Mouse (Mus musculus): ENCODE results near the gene Rbms3.

The Rbms3 gene

GRCm38 (mm10) chr9:116903304-116903993, 726.3 kb downstream of the Rbms3 start:
- no peak for DNase-seq (ENCODE audit: low spot score in 2 of 2)

GRCm38 (mm10) chr9:116899403-116899802, 730.3 kb downstream of the Rbms3 start:
- no peak for DNase-seq (ENCODE audit: low spot score in 2 of 2)

GRCm38 (mm10) chr9:116886973-116887680, 742.6 kb downstream of the Rbms3 start:
- no peak for DNase-seq (ENCODE audit: low spot score in 2 of 2)

- no peak for DNase-seq (ENCODE audit: low spot score in 2 of 2)
These were observed 744.1 kb downstream of the Rbms3 start for GRCm38 (mm10) chr9:116885617-116886016.

- DNase-seq (ENCODE audit: low spot score in 2 of 2) = no peak
These were observed 749.2 kb downstream of the Rbms3 start for GRCm38 (mm10) chr9:116880503-116880902.

GRCm38 (mm10) chr9:116879600-116880457, 749.9 kb downstream of the Rbms3 start:
- no peak for DNase-seq (ENCODE audit: low spot score in 2 of 2)

- no peak for DNase-seq (ENCODE audit: low spot score in 2 of 2)
These were observed 752.9 kb downstream of the Rbms3 start for GRCm38 (mm10) chr9:116876786-116877185.

- DNase-seq (ENCODE audit: low spot score in 2 of 2) = no peak
These were observed 755.8 kb downstream of the Rbms3 start for GRCm38 (mm10) chr9:116873976-116874320.

GRCm38 (mm10) chr9:116873033-116873975, 756.4 kb downstream of the Rbms3 start:
- DNase-seq (ENCODE audit: low spot score in 2 of 2) = peak in 1 of 2 experiments; percentile 8

- DNase-seq (ENCODE audit: low spot score in 2 of 2) = no peak
These were observed 757.4 kb downstream of the Rbms3 start for GRCm38 (mm10) chr9:116872346-116872745.

- DNase-seq (ENCODE audit: low spot score in 2 of 2) = no peak
These were observed 758.1 kb downstream of the Rbms3 start for GRCm38 (mm10) chr9:116871576-116871975.

GRCm38 (mm10) chr9:116866060-116866459, 763.7 kb downstream of the Rbms3 start:
- DNase-seq (ENCODE audit: low spot score in 2 of 2) = no peak

- DNase-seq (ENCODE audit: low spot score in 2 of 2) = no peak
These were observed 766.1 kb downstream of the Rbms3 start for GRCm38 (mm10) chr9:116863626-116864025.

- no peak for DNase-seq (ENCODE audit: low spot score in 2 of 2)
These were observed 767.4 kb downstream of the Rbms3 start for GRCm38 (mm10) chr9:116862341-116862740.

GRCm38 (mm10) chr9:116857861-116858595, 771.7 kb downstream of the Rbms3 start:
- no peak for DNase-seq (ENCODE audit: low spot score in 2 of 2)

GRCm38 (mm10) chr9:116857151-116857550, 772.6 kb downstream of the Rbms3 start:
- no peak for DNase-seq (ENCODE audit: low spot score in 2 of 2)

- no peak for DNase-seq (ENCODE audit: low spot score in 2 of 2)
These were observed 774.0 kb downstream of the Rbms3 start for GRCm38 (mm10) chr9:116855744-116856143.

GRCm38 (mm10) chr9:116848905-116849304, 780.8 kb downstream of the Rbms3 start:
- no peak for DNase-seq (ENCODE audit: low spot score in 2 of 2)

GRCm38 (mm10) chr9:116848166-116848565, 781.5 kb downstream of the Rbms3 start:
- DNase-seq (ENCODE audit: low spot score in 2 of 2) = no peak

Data from frontal cortex, postnatal 14 days (tissue).